Mouse (Mus musculus) bone marrow macrophage, adult 2 months (primary cell): ENCODE results near the gene Zfp281.

Experiments used
- CTCF ChIP-seq: IDR thresholded peaks from 2 replicates; pipeline ENCODE4 v1.5.1; 2012; ENCODE audit warnings: low read depth, mild to moderate bottlenecking, low read length, moderate library complexity
- POLR2A ChIP-seq: IDR thresholded peaks from 2 replicates; pipeline ENCODE4 v1.6.1; 2012; ENCODE audit warnings: mild to moderate bottlenecking, low read depth, low read length, borderline replicate concordance

DNA sequence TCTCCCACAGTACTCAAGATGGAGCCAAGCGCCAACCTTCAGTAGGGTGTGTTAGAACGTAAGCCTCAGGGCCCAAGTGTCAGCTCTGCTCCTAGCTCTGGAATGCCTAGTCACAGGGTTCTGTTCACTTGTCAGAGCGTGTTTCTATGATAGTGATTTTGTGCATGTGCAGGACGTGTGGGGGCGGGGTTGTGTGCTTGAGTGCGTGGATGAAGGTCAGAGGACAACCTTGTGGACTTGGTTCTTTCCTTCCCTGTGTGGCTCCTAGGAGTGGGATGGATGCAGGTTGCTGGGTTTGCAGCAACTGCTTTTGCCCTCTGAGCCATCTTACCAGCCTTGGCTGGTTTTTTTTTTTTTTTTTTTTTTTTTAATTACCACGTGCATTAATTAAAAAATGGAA, 13.5 kb downstream of the Zfp281 start:
- no peak for TF ChIP-seq CTCF
- no peak for TF ChIP-seq POLR2A
